Mouse (Mus musculus) kidney, adult 2 months (tissue): ENCODE measurements around the gene Hspbap1. TPM values are rescaled to one million over a fixed set of nuclear protein-coding genes. Genes with fewer than 3 reads are reported as not detected.
A peak's percentile ranks its signal among the peaks of the same experiment; 100 is the strongest.

ENCODE experiments used
- DNase-seq: peaks from one replicate; pipeline ENCODE4 v3.0.0; 2021
- H3K27ac ChIP-seq: fragments of 200-500 bp; 2 replicates; pipeline ENCODE4 v1.5.1; 2012; ENCODE audit warnings: low read depth, low read length, control low read depth, inconsistent platforms; ENCODE audit not compliant: insufficient read depth
- H3K27me3 ChIP-seq: fragments of 200-500 bp; replicated peaks from 2 replicates; pipeline ENCODE4 v1.6.1; 2012; ENCODE audit warnings: mild to moderate bottlenecking, moderate library complexity, low read length, inconsistent platforms; ENCODE audit not compliant: control insufficient read depth, insufficient read depth
- H3K36me3 ChIP-seq: fragments of 200-500 bp; 2 replicates; pipeline ENCODE4 v1.6.1; 2012; ENCODE audit warnings: mild to moderate bottlenecking, moderate library complexity, low read length, inconsistent platforms; ENCODE audit not compliant: control insufficient read depth, insufficient read depth
- H3K4me1 ChIP-seq: fragments of 200-500 bp; 2 replicates; pipeline ENCODE4 v1.6.1; 2011; ENCODE audit warnings: low read length; ENCODE audit not compliant: control insufficient read depth, insufficient read depth
- H3K4me3 ChIP-seq: fragments of 200-500 bp; 2 replicates; pipeline ENCODE4 v1.5.1; 2011; ENCODE audit warnings: mild to moderate bottlenecking, low read depth, low read length, control low read depth; ENCODE audit not compliant: insufficient read depth
- CTCF ChIP-seq: fragments of 200-500 bp; conservative IDR thresholded peaks from 2 replicates; pipeline ENCODE4 v1.5.1; 2011; ENCODE audit warnings: low read depth, mild to moderate bottlenecking, control low read depth, low read length, moderate library complexity, mixed read lengths; ENCODE audit not compliant: insufficient read depth, insufficient read length
- POLR2A ChIP-seq: fragments of 200-500 bp; IDR thresholded peaks from one replicate; pipeline ENCODE4 v1.6.1; 2011; ENCODE audit warnings: low read depth, low read length, control low read depth
- WGBS: fragments of 180-500 bp; shearing (Covaris S2); methylation state at CpG from one replicate; pipeline ENCODE4 v1.1.7; 2018; 5-methylcytosine and 5-hydroxymethylcytosine counted together
- polyA plus RNA-seq: library from polyadenylated mRNA; depleted of rRNA; stranded (reverse); fragments of >200 nt; gene quantifications from 2 replicates; pipeline ENCODE4 v1.2.3, GENCODE M21; 2012

Gene Hspbap1
- polyA plus RNA-seq, 1 experiment: 7.0 TPM

GRCm38 (mm10) chr16:35860236-35860635 lies 90.1 kb downstream of the Hspbap1 start:
- Histone ChIP-seq H3K36me3 (no peaks in the 10 kb centered on the region; the same call in 1 of the 2 replicates), H3K27ac (no peak overlapping the region), H3K27me3 (no peaks in the 10 kb centered on the region), H3K4me3 (no peak overlapping the region), H3K4me1 (no peaks in the 10 kb centered on the region)
- WGBS: 48% methylated on average over 16 of the region's 16 CpGs
- TF ChIP-seq CTCF (no peak), POLR2A (no peak)
- DNase-seq: no peak

- 93% methylated on average over 1 of the region's 1 CpGs for WGBS
- Histone ChIP-seq H3K27me3 (no peaks in the 10 kb centered on the region), H3K4me1 (no peaks in the 10 kb centered on the region), H3K4me3 (no peak overlapping the region), H3K36me3 (no peaks in the 10 kb centered on the region; the same call in 1 of the 2 replicates), H3K27ac (no peak overlapping the region)
- no peak for DNase-seq
- TF ChIP-seq POLR2A (no peak), CTCF (peak; percentile 51)
Measured at GRCm38 (mm10) chr16:35862057-35862456, 91.9 kb downstream of the Hspbap1 start.

GRCm38 (mm10) chr16:35867726-35868125 lies 97.6 kb downstream of the Hspbap1 start:
- Histone ChIP-seq H3K36me3 (no peaks in the 10 kb centered on the region), H3K27ac (no peak overlapping the region), H3K4me3 (no peak overlapping the region), H3K27me3 (no peaks in the 10 kb centered on the region), H3K4me1 (no peaks in the 10 kb centered on the region)
- TF ChIP-seq CTCF: no peak
- no peak for DNase-seq
- WGBS: 81% methylated on average over 11 of the region's 11 CpGs

- peak overlapping the region; percentile 43 for H3K4me3 ChIP-seq
- WGBS: 14% methylated on average over 3 of the region's 3 CpGs
- H3K4me1 ChIP-seq: no peaks in the 10 kb centered on the region
Measured at GRCm38 (mm10) chr16:35869126-35869525, 99.0 kb downstream of the Hspbap1 start.

GRCm38 (mm10) chr16:35869656-35870055 lies 99.5 kb downstream of the Hspbap1 start:
- no peaks in the 10 kb centered on the region for H3K27me3 ChIP-seq
- no peaks in the 10 kb centered on the region for H3K4me1 ChIP-seq
- 71% methylated on average over 6 of the region's 6 CpGs for WGBS
- TF ChIP-seq CTCF (no peak), POLR2A (no peak)
- no peaks in the 10 kb centered on the region for H3K36me3 ChIP-seq
- H3K27ac ChIP-seq: peak overlapping the region; percentile 82
- peak overlapping the region; percentile 23 for H3K4me3 ChIP-seq
- no peak for DNase-seq

More at GRCm38 (mm10) chr16:35869126-35869525, 99.0 kb downstream of the Hspbap1 start:
- peak overlapping the region; percentile 82 for H3K27ac ChIP-seq
- H3K27me3 ChIP-seq: no peaks in the 10 kb centered on the region
- TF ChIP-seq CTCF (peak; percentile 38), POLR2A (no peak)
- H3K36me3 ChIP-seq: no peaks in the 10 kb centered on the region
- DNase-seq: peak; percentile 66

- H3K27ac ChIP-seq: peak overlapping the region; percentile 71
- H3K4me3 ChIP-seq: peak overlapping the region; percentile 91
- TF ChIP-seq CTCF (no peak), POLR2A (no peak)
- H3K4me1 ChIP-seq: no peaks in the 10 kb centered on the region
- H3K36me3 ChIP-seq: no peaks in the 10 kb centered on the region
- H3K27me3 ChIP-seq: no peaks in the 10 kb centered on the region
- WGBS: 5% methylated on average over 12 of the region's 12 CpGs
- DNase-seq: no peak
Measured at GRCm38 (mm10) chr16:35870581-35871047, 100.4 kb downstream of the Hspbap1 start.

GRCm38 (mm10) chr16:35871048-35871851 lies 101.1 kb downstream of the Hspbap1 start, which contains the start of gene Parp14:
Gene Parp14 (minus strand): TSS chr16:35871544.
- TF ChIP-seq POLR2A: no peak
- no peak for TF ChIP-seq CTCF
- peak within 1 kb of the TSS; percentile 71 for H3K27ac ChIP-seq
- no peaks in the 10 kb centered on the region for H3K36me3 ChIP-seq
- DNase-seq: peak; percentile 60
- H3K4me3 ChIP-seq: peak within 1 kb of the TSS; percentile 91
- no peaks in the 10 kb centered on the region for H3K4me1 ChIP-seq
- under 1% methylated on average over 38 of the region's 38 CpGs for WGBS
- H3K27me3 ChIP-seq: no peaks in the 10 kb centered on the region
